Comparison of ENCODE assay signal across 9 mouse cellular contexts in the genomic region with DNA sequence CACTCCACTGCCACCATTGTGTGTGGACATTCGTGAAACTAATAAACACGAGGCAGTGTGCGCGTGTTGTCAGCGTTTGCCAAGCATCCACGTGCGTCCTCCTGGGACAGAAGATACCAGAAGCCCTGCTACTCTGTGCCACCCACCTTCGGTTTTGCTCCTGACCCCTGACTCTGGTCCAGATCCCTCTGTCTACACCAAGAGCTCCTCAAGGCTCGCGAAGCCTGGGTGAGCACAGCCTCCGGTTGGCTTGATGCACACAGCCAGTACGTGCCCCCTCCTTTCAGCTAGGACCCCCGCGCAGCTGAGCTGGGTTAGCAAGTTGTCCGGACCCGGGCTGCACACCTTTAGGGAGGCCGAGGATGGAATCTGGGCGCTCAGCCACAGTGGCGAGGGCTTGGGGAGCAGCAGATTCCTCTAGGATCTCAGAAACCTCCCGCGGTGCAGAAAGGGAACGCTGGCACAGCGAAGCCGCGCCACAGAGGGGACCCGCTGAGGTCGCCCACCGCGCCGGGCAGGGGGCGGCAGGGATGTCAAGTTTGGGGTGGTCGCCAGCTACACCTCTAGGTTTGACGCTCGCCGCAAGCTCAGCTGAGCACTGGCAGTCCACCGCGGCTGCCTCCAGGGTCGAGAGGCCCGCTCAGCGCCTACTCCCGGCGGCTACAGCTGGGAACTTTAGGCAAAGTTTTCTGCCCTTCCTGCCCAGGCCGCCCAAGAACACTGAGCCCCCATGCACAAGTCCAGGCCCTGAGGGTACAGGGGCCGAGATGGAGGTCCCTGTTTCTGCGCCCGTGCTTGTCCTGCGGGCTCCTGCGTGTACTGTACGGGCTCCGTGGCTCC. TPM values are rescaled to one million over a fixed set of nuclear protein-coding genes. Genes with fewer than 3 reads are reported as not detected.
DNase-seq lines count a peak whose midpoint lies in the region; ATAC-seq and TF ChIP-seq lines count a peak whose summit lies in the region.
"Had no signal": no experiment of that assay in that cellular context is flagged by ENCODE, and none has a peak within 500 bp of the region (broad histone marks: within the 10 kb centered on the region; RNA-seq: fewer than 3 reads in every experiment).

No protein-coding gene starts in this region.

- 0 out of 2 replicates have a peak, but pooled peaks have one; percentile 4 for ATAC-seq in embryonic facial prominence, embryonic 12.5 days (ENCODE audit: insufficient number of reproducible peaks, insufficient read depth, low FRiP score, low TSS enrichment)
- ATAC-seq in neural tube, embryonic 15.5 days (ENCODE audit: low FRiP score): no peak

- H3K27ac ChIP-seq in embryonic facial prominence, embryonic 12.5 days: no peak overlapping the region
- peak overlapping the region; percentile 88 for H3K27ac ChIP-seq in heart, embryonic 10.5 days
- peak overlapping the region; percentile 84; the same call in 1 of the 2 replicates for H3K27ac ChIP-seq in neural tube, embryonic 15.5 days (replicated peaks)
- H3K27ac ChIP-seq: macrophage had no signal

- peak; percentile 1 for DNase-seq in thymus, postnatal 25 days
- DNase-seq in thymus, postnatal 0 days (ENCODE audit: low spot score): no peak
- peak; percentile 82 for DNase-seq in heart, embryonic 10.5 days (ENCODE audit: low spot score)
- DNase-seq in kidney, adult 9 months: peak; percentile 31
- DNase-seq in lung, adult 2 months: peak; percentile 80
- no peak for DNase-seq in adipocyte (ENCODE audit: low spot score)

- H3K36me3 ChIP-seq in embryonic facial prominence, embryonic 12.5 days: no peaks in the 10 kb centered on the region
- no peaks in the 10 kb centered on the region for H3K36me3 ChIP-seq in heart, embryonic 10.5 days
- H3K36me3 ChIP-seq in neural tube, embryonic 15.5 days: no peaks in the 10 kb centered on the region

- H3K27me3 ChIP-seq in embryonic facial prominence, embryonic 12.5 days: peaks cover 13% of the 10 kb centered on the region
- H3K27me3 ChIP-seq in heart, embryonic 10.5 days (ENCODE audit: insufficient read depth, poor library complexity, severe bottlenecking): peaks cover 19% of the 10 kb centered on the region; the same call in 1 of the 2 replicates
- H3K27me3 ChIP-seq in neural tube, embryonic 15.5 days (replicated peaks): no peaks in the 10 kb centered on the region

- H3K9ac ChIP-seq in embryonic facial prominence, embryonic 12.5 days: peak overlapping the region; percentile 56
- peak overlapping the region; percentile 73 for H3K9ac ChIP-seq in neural tube, embryonic 15.5 days (replicated peaks)

- no peak for TF ChIP-seq CTCF in lung, adult 2 months (IDR thresholded peaks at IDR 0.05; ENCODE audit: insufficient read depth, low read length)

- TF ChIP-seq POLR2A in lung, adult 2 months (IDR thresholded peaks at IDR 0.05; ENCODE audit: borderline replicate concordance, extremely low read depth, low read depth, low read length): no peak

- peaks cover 12% of the 10 kb centered on the region; the same call in 1 of the 2 replicates for H3K4me1 ChIP-seq in embryonic facial prominence, embryonic 12.5 days
- H3K4me1 ChIP-seq in heart, embryonic 10.5 days: peaks cover 5% of the 10 kb centered on the region; the same call in 1 of the 2 replicates
- peaks cover 6% of the 10 kb centered on the region; the same call in 1 of the 2 replicates for H3K4me1 ChIP-seq in lung, adult 2 months (ENCODE audit: control insufficient read depth, insufficient read depth, low read length)
- H3K4me1 ChIP-seq in neural tube, embryonic 15.5 days: peaks cover 38% of the 10 kb centered on the region

- H3K9me3 ChIP-seq in embryonic facial prominence, embryonic 12.5 days: no peaks in the 10 kb centered on the region
- no peaks in the 10 kb centered on the region for H3K9me3 ChIP-seq in heart, embryonic 10.5 days
- H3K9me3 ChIP-seq in neural tube, embryonic 15.5 days (replicated peaks): no peaks in the 10 kb centered on the region

- peak overlapping the region; percentile 75 for H3K4me2 ChIP-seq in embryonic facial prominence, embryonic 12.5 days (replicated peaks)
- peak overlapping the region; percentile 84 for H3K4me2 ChIP-seq in neural tube, embryonic 15.5 days

- WGBS in embryonic facial prominence, embryonic 12.5 days: 3% methylated on average over 50 of the region's 50 CpGs
- 4% methylated on average over 50 of the region's 50 CpGs for WGBS in heart, embryonic 10.5 days
- WGBS in lung, adult 2 months: 3% methylated on average over 50 of the region's 50 CpGs
- WGBS in neural tube, embryonic 15.5 days: 2% methylated on average over 50 of the region's 50 CpGs

- H3K4me3 ChIP-seq in embryonic facial prominence, embryonic 12.5 days: peak overlapping the region; percentile 68
- H3K4me3 ChIP-seq in heart, embryonic 10.5 days: peak overlapping the region; percentile 76
- H3K4me3 ChIP-seq in lung, adult 2 months (replicated peaks; ENCODE audit: extremely low read depth, low read depth, low read length): peak overlapping the region; percentile 58
- peak overlapping the region; percentile 76 for H3K4me3 ChIP-seq in neural tube, embryonic 15.5 days (replicated peaks)

RNA-seq across cellular contexts. Expression of gene Ptprm, which starts 1.1 kb away (rescaled TPM):
- polyA plus RNA-seq in thymus, postnatal 0 days (2015; fragmentation: Nextera tagmentation; extraction: Ambion mirVana): 1.4 and 1.5 TPM in 2 replicates
- polyA plus RNA-seq in embryonic facial prominence, embryonic 12.5 days (2016; fragmentation: Nextera tagmentation; extraction: Ambion mirVana): 16.7 and 17.2 TPM in 2 replicates
- 12.6 and 13.6 TPM in 2 replicates for polyA plus RNA-seq in heart, embryonic 10.5 days (2016; fragmentation: Nextera tagmentation; extraction: Ambion mirVana)
- polyA plus RNA-seq in lung, adult 2 months (2012; rRNA removed): 58.8 and 69.9 TPM in 2 replicates
- polyA plus RNA-seq in neural tube, embryonic 15.5 days (2015; fragmentation: Nextera tagmentation; extraction: Ambion mirVana): 21.3 and 25.3 TPM in 2 replicates

Comparison
In these comparisons a context has a peak if more than half of its experiments do, and no peak if none do; other contexts are left out.
1. DNase-seq: peak in thymus, postnatal 25 days (single experiment), heart, embryonic 10.5 days (single experiment), kidney, adult 9 months (single experiment) and lung, adult 2 months (single experiment); none in thymus, postnatal 0 days (single experiment) and adipocyte (single experiment).
2. Peak in every context shown above with its lines, with median percentiles within 50 percentile points of each other: H3K4me3 ChIP-seq.